Mouse (Mus musculus): Measurements from ENCODE around the gene Gnl3l. TPM values are rescaled to one million over a fixed set of nuclear protein-coding genes. Genes with fewer than 3 reads are reported as not detected.

Gnl3l gene
- polyA plus RNA-seq, 1 experiment from 2014 or later = 27.0 TPM

GRCm38 (mm10) chrX:150996775-150997174 is 20.3 kb downstream of the Gnl3l start:
- Histone ChIP-seq H3K4me2 (no peak overlapping the region), H3K27ac (ENCODE audit: low read depth, low read length) (no peak overlapping the region), H3K4me3 (ENCODE audit: low read depth, low read length) (no peak overlapping the region), H3K4me1 (ENCODE audit: control insufficient read depth, insufficient read depth, low read length) (no peaks in the 10 kb centered on the region), H3K27me3 (ENCODE audit: control insufficient read depth, insufficient read depth, low read length) (no peaks in the 10 kb centered on the region), H3K36me3 (ENCODE audit: control insufficient read depth, insufficient read depth, low read length) (0 out of 2 replicates have a peak, but pooled peaks cover 3% of the 10 kb centered on the region), H3K9ac (ENCODE audit: low read depth, low read length) (no peak overlapping the region), H3K9me3 (replicated peaks; ENCODE audit: control insufficient read depth, low read length) (no peaks in the 10 kb centered on the region)
- 84% methylated on average over 3 of the region's 3 CpGs for WGBS (ENCODE audit: insufficient replicate concordance)
- no peak for ATAC-seq (replicated peaks; ENCODE audit: insufficient number of reproducible peaks, low FRiP score, low TSS enrichment)

DNA sequence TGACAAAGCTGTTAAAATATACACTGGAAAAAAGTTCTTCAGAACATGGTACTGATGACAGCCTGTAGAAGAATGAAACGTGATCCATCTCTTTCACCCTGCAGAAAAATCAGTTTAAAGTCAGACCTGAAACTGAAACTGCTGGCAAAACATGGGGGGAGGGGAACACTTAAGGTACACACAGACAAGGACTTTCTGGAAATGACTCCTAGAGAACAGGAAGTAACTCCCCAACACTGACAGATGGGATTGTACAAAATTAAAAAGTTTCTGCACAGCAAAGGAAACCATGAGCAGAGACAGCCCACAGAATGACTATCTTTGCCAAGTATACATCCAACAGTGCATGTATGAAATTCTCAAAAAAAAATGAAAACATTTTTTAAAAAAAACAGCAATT is 35.5 kb downstream of the Gnl3l start:
- Histone ChIP-seq H3K9me3 (replicated peaks; ENCODE audit: control insufficient read depth, low read length) (no peaks in the 10 kb centered on the region), H3K4me1 (ENCODE audit: control insufficient read depth, insufficient read depth, low read length) (no peaks in the 10 kb centered on the region), H3K36me3 (ENCODE audit: control insufficient read depth, insufficient read depth, low read length) (no peaks in the 10 kb centered on the region; the same call in 1 of the 2 replicates), H3K4me2 (no peak overlapping the region), H3K27me3 (ENCODE audit: control insufficient read depth, insufficient read depth, low read length) (no peaks in the 10 kb centered on the region), H3K9ac (ENCODE audit: low read depth, low read length) (no peak overlapping the region), H3K27ac (ENCODE audit: low read depth, low read length) (no peak overlapping the region), H3K4me3 (ENCODE audit: low read depth, low read length) (no peak overlapping the region)
- ATAC-seq (replicated peaks; ENCODE audit: insufficient number of reproducible peaks, low FRiP score, low TSS enrichment) = no peak
- 66% methylated on average over 1 of the region's 1 CpGs for WGBS (ENCODE audit: insufficient replicate concordance)

GRCm38 (mm10) chrX:150975424-150975823 is 41.7 kb downstream of the Gnl3l start:
- no peak overlapping the region for H3K4me3 ChIP-seq (ENCODE audit: low read depth, low read length)
- H3K36me3 ChIP-seq (ENCODE audit: control insufficient read depth, insufficient read depth, low read length) = no peaks in the 10 kb centered on the region
- no peaks in the 10 kb centered on the region for H3K27me3 ChIP-seq (ENCODE audit: control insufficient read depth, insufficient read depth, low read length)
- 86% methylated on average over 5 of the region's 5 CpGs for WGBS (ENCODE audit: insufficient replicate concordance)
- no peak overlapping the region for H3K9ac ChIP-seq (ENCODE audit: low read depth, low read length)
- H3K27ac ChIP-seq (ENCODE audit: low read depth, low read length) = no peak overlapping the region
- H3K4me1 ChIP-seq (ENCODE audit: control insufficient read depth, insufficient read depth, low read length) = no peaks in the 10 kb centered on the region
- H3K9me3 ChIP-seq (replicated peaks; ENCODE audit: control insufficient read depth, low read length) = no peaks in the 10 kb centered on the region
- ATAC-seq (replicated peaks; ENCODE audit: insufficient number of reproducible peaks, low FRiP score, low TSS enrichment) = no peak
- no peak overlapping the region for H3K4me2 ChIP-seq

- WGBS (ENCODE audit: insufficient replicate concordance) = 16% methylated on average over 2 of the region's 2 CpGs
- Histone ChIP-seq H3K4me2 (no peak overlapping the region), H3K4me1 (ENCODE audit: control insufficient read depth, insufficient read depth, low read length) (no peaks in the 10 kb centered on the region), H3K36me3 (ENCODE audit: control insufficient read depth, insufficient read depth, low read length) (no peaks in the 10 kb centered on the region), H3K9ac (ENCODE audit: low read depth, low read length) (no peak overlapping the region), H3K9me3 (replicated peaks; ENCODE audit: control insufficient read depth, low read length) (no peaks in the 10 kb centered on the region), H3K27ac (ENCODE audit: low read depth, low read length) (no peak overlapping the region), H3K27me3 (ENCODE audit: control insufficient read depth, insufficient read depth, low read length) (no peaks in the 10 kb centered on the region), H3K4me3 (ENCODE audit: low read depth, low read length) (no peak overlapping the region)
- ATAC-seq (replicated peaks; ENCODE audit: insufficient number of reproducible peaks, low FRiP score, low TSS enrichment) = no peak
Observed at GRCm38 (mm10) chrX:150963027-150963426, 54.1 kb downstream of the Gnl3l start.

- H3K27ac ChIP-seq (ENCODE audit: low read depth, low read length) = no peak overlapping the region
- no peaks in the 10 kb centered on the region for H3K4me1 ChIP-seq (ENCODE audit: control insufficient read depth, insufficient read depth, low read length)
- H3K9me3 ChIP-seq (replicated peaks; ENCODE audit: control insufficient read depth, low read length) = no peaks in the 10 kb centered on the region
- no peaks in the 10 kb centered on the region for H3K27me3 ChIP-seq (ENCODE audit: control insufficient read depth, insufficient read depth, low read length)
- ATAC-seq (replicated peaks; ENCODE audit: insufficient number of reproducible peaks, low FRiP score, low TSS enrichment) = no peak
- H3K9ac ChIP-seq (ENCODE audit: low read depth, low read length) = no peak overlapping the region
- no peak overlapping the region for H3K4me3 ChIP-seq (ENCODE audit: low read depth, low read length)
- no peaks in the 10 kb centered on the region for H3K36me3 ChIP-seq (ENCODE audit: control insufficient read depth, insufficient read depth, low read length)
- 49% methylated on average over 5 of the region's 5 CpGs for WGBS (ENCODE audit: insufficient replicate concordance)
- no peak overlapping the region for H3K4me2 ChIP-seq
Observed at GRCm38 (mm10) chrX:150960702-150961101, 56.4 kb downstream of the Gnl3l start.

DNA sequence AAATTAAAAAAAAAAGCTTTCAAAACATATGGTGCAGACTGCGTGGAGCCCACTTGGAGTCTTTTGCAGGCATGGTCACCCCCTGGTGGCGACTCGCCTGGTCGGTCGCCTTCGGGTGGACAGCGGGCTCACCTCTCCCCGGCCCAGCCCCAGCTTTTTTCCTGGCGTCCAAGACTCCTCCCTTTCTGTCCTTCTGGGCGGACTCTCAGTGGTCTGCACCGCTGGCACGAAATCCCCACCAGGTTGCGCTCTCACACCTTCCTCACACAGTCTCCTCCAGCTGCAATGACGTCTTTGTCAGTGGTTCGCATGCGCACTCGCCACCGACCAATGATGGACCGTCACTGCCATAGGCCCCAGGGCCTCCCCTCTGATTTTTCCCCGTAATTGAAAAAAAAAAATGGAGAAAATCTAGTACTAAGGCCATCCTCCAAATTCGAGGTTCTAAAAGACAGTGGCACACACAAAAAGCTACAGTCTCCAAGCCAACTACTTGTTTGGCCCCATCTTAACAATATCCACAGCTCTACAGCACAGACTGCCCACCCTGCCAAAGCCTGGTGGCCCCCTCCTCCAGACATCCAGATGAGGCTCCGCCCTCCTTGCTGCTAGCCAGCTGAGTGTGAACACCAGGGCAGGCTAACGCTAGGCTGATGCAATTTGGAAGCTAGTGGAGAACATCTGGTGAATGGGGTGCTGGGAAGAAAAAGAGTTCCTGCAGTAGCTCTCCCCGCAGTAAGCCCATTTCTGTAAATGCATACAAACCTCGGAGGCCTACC is 60.4 kb downstream of the Gnl3l start:
- Histone ChIP-seq H3K4me2 (peak overlapping the region; percentile 51), H3K4me3 (ENCODE audit: low read depth, low read length) (no peak overlapping the region), H3K4me1 (ENCODE audit: control insufficient read depth, insufficient read depth, low read length) (no peaks in the 10 kb centered on the region), H3K9me3 (replicated peaks; ENCODE audit: control insufficient read depth, low read length) (no peaks in the 10 kb centered on the region), H3K27ac (ENCODE audit: low read depth, low read length) (no peak overlapping the region), H3K9ac (ENCODE audit: low read depth, low read length) (0 out of 2 replicates have a peak overlapping the region, but pooled peaks have one; percentile 10), H3K27me3 (ENCODE audit: control insufficient read depth, insufficient read depth, low read length) (no peaks in the 10 kb centered on the region), H3K36me3 (ENCODE audit: control insufficient read depth, insufficient read depth, low read length) (no peaks in the 10 kb centered on the region)
- WGBS (ENCODE audit: insufficient replicate concordance) = 21% methylated on average over 25 of the region's 25 CpGs
- peak; percentile 91 for ATAC-seq (replicated peaks; ENCODE audit: insufficient number of reproducible peaks, low FRiP score, low TSS enrichment)

DNA sequence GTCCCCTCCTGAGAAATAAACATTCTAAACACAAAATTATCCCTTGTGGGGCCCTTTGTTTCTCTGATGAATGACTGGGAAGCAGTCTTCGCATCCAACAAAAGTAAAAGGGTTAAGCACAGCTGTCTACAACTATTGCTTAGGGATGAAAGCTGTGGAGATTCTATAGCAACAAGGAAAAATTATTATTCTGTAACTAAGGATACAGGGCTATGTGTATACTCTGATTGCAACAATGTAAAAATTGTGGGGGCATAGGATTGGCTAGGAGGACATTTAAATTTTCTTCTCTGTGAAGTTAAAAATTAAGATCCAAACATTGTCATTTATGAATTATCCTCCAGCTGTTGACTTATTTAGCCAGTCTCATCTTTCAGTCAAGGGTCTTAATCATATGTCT is 61.1 kb downstream of the Gnl3l start:
- H3K9ac ChIP-seq (ENCODE audit: low read depth, low read length) = no peak overlapping the region
- no peaks in the 10 kb centered on the region for H3K36me3 ChIP-seq (ENCODE audit: control insufficient read depth, insufficient read depth, low read length)
- H3K27ac ChIP-seq (ENCODE audit: low read depth, low read length) = peak overlapping the region; percentile 57
- ATAC-seq (replicated peaks; ENCODE audit: insufficient number of reproducible peaks, low FRiP score, low TSS enrichment) = no peak
- 59% methylated on average over 1 of the region's 1 CpGs for WGBS (ENCODE audit: insufficient replicate concordance)
- H3K27me3 ChIP-seq (ENCODE audit: control insufficient read depth, insufficient read depth, low read length) = no peaks in the 10 kb centered on the region
- H3K4me3 ChIP-seq (ENCODE audit: low read depth, low read length) = no peak overlapping the region
- H3K4me1 ChIP-seq (ENCODE audit: control insufficient read depth, insufficient read depth, low read length) = no peaks in the 10 kb centered on the region
- no peaks in the 10 kb centered on the region for H3K9me3 ChIP-seq (replicated peaks; ENCODE audit: control insufficient read depth, low read length)
- H3K4me2 ChIP-seq = peak overlapping the region; percentile 27; the same call in 1 of the 2 replicates

DNA sequence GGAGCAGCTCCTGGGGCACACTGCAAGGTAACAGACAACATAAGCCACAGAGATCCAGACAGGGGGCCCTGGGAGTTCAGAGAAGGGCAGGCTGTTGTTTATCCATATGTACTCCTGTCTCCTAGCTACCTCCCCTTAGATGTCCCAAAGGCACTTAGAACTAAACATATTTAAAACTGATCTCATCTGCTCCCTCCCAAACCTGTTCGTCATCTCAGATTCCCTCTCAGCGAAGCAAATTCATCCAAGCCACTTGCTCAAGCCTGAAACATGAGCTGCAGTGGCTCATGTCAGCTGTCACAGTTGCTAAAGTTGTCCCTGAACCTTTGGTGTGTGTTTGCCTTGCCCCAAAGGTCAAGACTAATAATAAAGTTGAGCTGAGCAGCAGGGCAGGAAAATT is 61.7 kb downstream of the Gnl3l start:
- Histone ChIP-seq H3K9ac (ENCODE audit: low read depth, low read length) (no peak overlapping the region), H3K9me3 (replicated peaks; ENCODE audit: control insufficient read depth, low read length) (no peaks in the 10 kb centered on the region), H3K4me1 (ENCODE audit: control insufficient read depth, insufficient read depth, low read length) (no peaks in the 10 kb centered on the region), H3K36me3 (ENCODE audit: control insufficient read depth, insufficient read depth, low read length) (no peaks in the 10 kb centered on the region), H3K27me3 (ENCODE audit: control insufficient read depth, insufficient read depth, low read length) (no peaks in the 10 kb centered on the region), H3K27ac (ENCODE audit: low read depth, low read length) (peak overlapping the region; percentile 57), H3K4me2 (no peak overlapping the region), H3K4me3 (ENCODE audit: low read depth, low read length) (no peak overlapping the region)
- 0 out of 2 replicates have a peak, but pooled peaks have one; percentile 32 for ATAC-seq (replicated peaks; ENCODE audit: insufficient number of reproducible peaks, low FRiP score, low TSS enrichment)
- 48% methylated on average over 2 of the region's 2 CpGs for WGBS (ENCODE audit: insufficient replicate concordance)

DNA sequence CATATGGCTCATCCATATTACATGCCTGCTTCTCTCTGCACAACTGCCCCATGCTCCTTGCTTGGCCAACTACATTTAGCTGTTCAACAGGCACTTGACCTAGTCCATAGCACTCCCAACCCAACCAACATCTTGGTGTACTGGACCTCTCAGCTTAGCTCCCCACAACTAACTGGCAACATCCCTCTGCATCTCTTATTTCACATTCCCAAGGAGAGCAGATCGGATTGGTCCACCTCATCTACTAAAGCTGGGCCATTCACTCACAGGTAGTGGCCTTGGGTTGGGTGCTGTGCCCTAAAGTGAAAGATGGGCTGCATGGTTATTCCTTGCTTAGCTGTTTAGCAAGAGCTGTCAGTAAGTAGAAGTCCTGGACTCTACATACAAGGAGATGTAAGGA is 62.4 kb downstream of the Gnl3l start:
- H3K4me1 ChIP-seq (ENCODE audit: control insufficient read depth, insufficient read depth, low read length) = no peaks in the 10 kb centered on the region
- no peaks in the 10 kb centered on the region for H3K9me3 ChIP-seq (replicated peaks; ENCODE audit: control insufficient read depth, low read length)
- H3K27me3 ChIP-seq (ENCODE audit: control insufficient read depth, insufficient read depth, low read length) = no peaks in the 10 kb centered on the region
- 61% methylated on average over 1 of the region's 1 CpGs for WGBS (ENCODE audit: insufficient replicate concordance)
- no peak overlapping the region for H3K4me2 ChIP-seq
- no peaks in the 10 kb centered on the region for H3K36me3 ChIP-seq (ENCODE audit: control insufficient read depth, insufficient read depth, low read length)
- no peak overlapping the region for H3K9ac ChIP-seq (ENCODE audit: low read depth, low read length)
- no peak for ATAC-seq (replicated peaks; ENCODE audit: insufficient number of reproducible peaks, low FRiP score, low TSS enrichment)
- H3K4me3 ChIP-seq (ENCODE audit: low read depth, low read length) = no peak overlapping the region
- H3K27ac ChIP-seq (ENCODE audit: low read depth, low read length) = peak overlapping the region; percentile 57; the same call in 1 of the 2 replicates

All from heart, embryonic 11.5 days (tissue).